Mouse (Mus musculus) gastrocnemius, postnatal 36 days (tissue): ENCODE measurements at regions not wholly inside any gene's neighbourhood (a gene's known extent, or its start where the extent isn't known, plus 50 kb on each side); places are given as distances from the start of the nearest gene placed in this dataset.

Experiments used
- DNase-seq, 2 experiments: peaks; one replicate each; pipeline ENCODE4 v3.0.0; 2022
- intact Hi-C: fragments of 180-260 bp; cut with DNase I; formaldehyde crosslinking; loops from one replicate; pipeline ENCODE4 v1.15.1; 2025

DNA sequence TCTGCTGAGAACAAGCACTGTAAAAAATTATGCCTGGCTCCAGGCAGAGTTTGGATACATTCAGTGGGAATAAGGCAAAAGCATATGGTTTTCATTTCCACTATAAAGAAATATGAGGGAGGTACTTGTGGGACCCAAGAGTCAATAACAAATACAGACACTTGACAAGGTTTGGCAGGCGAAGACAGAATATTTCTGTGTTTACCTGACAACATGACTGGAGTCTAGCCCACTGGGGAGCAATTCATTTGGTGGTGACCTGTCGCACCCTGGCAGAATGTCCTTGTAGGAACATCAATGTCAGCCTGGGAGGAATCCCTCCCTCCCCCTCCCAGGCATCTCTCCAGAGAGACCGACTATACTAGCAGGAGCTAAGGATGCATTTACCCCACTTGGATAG is 276.8 kb downstream of the Maf start:
- no peak for DNase-seq
- intact Hi-C loops = no loop called here

DNA sequence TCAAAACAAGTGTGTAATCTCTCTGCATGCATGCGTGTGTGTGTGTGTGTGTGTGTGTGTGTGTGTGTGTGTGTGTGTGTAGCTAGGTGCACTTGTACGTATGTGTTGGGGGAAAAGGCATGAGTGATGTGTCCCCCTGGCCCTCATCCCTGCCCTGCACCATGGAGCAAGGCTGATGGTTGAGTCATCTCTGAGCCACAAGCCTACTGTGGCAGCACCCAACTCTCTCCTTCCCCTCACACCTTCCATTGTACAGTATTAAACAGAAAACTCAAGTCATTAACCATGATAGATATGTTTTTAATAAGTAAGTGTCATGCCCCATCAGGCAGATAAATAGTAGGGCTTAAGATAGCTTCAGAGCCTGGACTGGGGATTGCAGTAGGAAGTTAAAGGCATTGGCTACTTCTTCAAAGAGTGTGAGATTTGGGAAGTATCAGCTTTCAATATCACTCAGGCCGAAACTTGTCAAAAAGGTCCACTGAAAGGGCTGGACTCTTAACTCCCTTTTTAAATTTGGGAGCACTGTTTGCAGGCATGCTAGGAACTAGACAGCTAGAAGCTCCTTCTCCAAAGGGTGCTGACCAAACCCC is 278.2 kb downstream of the Maf start:
- no peak for DNase-seq
- intact Hi-C loops = no loop called here

DNA sequence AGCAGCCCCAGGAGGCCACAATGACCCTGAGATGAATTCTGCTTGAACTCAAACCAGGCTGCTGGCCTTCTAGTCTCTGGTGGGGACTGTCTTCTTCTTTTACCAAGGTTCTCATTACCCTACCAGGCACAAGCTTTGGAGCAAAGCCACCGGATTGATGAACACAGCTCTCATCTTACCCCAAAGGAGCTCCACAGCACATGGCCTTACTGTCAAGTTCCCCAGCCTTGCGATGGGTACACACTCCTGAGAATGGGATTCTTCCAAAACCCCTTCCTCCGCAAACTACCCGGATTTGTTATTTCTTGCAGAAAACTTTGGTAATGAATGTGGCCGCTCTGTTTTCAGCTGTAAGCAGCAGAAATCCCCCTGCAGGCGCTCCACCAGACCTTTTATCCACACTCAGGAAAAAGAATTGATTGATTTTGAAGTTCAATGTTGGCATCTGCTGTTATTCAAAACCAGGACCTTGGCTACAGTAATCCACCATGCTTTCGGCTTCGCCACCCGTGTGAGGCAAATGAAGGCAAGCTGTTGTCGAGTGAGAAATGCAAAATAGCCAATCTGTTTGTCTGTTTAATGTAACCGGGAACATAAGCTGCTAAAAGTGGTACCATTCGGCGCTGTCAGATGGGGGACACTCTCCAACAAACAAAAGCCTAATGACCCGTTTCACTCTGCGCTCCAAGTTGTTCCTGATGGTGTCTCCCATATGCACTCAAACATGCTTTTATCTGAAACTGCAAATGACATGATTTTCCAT is 278.9 kb downstream of the Maf start:
- intact Hi-C loops = no loop called here
- DNase-seq = no peak

DNA sequence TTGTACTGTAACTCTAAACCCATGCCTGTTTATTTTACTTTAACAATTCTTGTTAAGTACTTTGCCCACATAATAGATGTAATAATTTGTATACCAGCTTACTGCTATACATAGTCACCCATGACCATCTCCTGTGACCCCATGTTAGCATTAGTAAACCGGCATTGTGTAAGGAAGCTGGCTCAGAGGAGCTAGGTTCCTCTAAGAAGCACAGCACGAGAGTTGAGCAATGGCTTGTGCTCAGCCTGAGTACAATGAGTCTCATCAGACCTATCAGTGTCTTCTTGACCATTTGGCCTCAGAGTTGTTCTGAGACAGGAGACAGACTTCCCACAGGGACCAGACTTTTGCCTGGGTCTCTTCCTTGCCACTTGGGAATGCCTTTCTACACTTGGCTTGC is 279.6 kb downstream of the Maf start:
- intact Hi-C loops = no loop called here
- no peak for DNase-seq

DNA sequence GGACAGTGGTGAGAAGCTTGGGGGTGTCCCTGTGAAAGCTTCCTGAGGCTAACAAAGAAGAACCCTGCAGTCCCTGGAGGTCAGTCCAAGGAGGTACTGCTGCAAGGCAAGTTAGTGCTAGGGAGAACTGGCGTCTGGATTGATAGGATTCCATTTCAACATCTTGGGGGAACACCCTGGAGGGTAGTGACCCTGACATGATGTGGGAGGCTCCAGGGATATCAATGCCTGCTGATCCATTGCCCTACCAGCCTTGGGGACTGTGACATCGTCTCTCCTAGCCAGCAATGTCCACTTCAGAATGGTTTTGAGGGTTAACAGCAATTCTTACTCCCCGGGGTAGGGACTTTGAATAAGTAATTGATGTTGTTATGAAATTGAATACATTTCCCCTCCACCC is 280.1 kb downstream of the Maf start:
- no peak for DNase-seq
- intact Hi-C loops = no loop called here

DNA sequence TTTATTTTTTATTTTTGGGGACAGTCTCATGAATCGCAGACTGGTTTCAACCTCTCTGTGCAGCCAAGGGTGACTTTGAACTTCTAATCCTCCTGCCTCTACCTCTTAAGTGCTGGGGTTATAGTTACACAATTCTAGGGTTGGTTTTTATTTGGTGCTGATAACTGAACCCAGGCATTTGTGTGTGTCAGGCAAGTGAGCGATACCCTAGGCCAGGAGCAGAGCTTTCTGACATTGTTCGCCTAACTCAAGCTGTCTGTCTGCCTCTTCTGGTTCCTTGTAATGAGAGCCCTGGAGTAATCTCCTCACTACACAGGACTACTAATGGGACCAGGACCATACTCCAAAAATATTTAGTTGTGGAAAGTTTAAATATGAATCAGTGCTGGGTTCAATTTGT is 281.1 kb downstream of the Maf start:
- DNase-seq = no peak
- intact Hi-C loops = no loop called here

DNA sequence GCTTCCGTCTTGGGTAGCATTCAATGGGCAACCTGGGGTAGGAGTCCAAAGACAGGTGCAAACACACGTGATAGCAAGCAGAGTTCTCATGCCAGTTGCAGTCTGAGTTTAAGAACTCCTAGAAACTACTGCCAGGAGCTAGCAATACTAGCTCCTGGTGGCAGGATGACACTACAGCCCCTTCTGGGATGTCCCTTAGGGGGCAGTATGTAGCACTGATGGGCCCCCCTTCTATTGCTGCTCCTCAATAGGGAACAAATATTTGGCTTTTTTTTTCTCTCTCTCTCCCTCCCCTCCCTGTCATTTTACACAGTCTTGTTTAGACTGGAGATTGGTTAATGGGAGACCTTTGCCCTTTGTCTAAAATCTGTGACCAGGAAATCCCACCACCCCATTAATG is 282.2 kb downstream of the Maf start:
- intact Hi-C loops = no loop called here
- no peak for DNase-seq

DNA sequence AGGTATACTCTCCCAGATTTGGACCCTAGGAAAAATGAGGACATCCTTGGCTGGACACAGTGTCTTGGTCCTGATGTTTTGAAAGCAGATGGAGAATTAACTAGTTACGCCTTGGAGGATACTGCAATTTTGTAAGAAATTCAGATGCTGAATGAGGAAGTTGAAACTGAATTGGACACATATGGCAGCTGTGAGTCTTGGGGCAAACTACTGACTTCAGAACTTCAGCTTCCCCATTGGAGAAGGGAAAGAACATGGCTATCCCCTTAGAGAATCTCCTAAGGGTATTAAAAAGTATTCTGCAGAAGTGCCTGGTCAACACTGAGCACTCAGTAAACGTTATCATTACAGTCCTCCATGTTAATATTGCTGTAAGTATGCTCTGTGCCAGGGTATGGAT is 283.9 kb downstream of the Maf start:
- intact Hi-C loops = no loop called here
- no peak for DNase-seq

DNA sequence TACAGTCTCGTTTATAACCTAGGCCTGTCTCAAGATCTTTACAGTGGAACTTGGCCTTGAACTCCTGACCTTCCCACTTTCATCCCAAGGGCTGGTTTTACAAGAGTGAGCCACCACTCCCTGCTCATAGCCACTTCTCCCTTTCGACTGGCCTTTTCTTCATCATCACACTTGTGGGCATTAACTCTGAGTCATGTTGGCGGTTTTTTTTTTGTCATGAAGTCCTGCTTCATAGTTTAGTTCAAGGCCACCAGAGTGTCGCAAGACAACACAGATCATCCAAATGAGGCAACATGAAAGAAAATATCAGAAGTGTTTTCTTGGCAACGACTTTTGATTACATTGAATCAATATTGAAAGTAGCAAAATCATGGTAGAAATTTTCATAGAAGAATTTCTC is 284.5 kb downstream of the Maf start:
- intact Hi-C loops = no loop called here
- no peak for DNase-seq

DNA sequence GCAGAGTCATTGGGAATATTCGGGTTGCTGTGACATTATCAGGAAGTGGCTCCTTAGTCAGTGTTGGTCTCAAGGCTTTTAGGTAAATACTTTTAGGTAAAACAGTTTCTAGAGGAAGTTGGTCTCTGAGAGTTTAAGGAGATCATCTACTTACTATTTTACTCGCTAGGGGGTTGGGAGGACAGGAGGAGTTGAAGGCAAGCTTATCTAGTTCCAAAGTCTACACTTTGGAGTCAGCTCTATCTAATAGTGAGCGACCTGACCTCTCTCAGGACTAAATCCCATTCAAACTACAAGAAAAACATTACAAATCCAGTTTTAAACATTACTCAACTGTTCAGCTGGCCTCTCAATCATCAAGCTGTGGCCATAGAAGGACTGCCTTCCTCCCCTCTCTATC is 287.1 kb downstream of the Maf start:
- no peak for DNase-seq
- intact Hi-C loops = no loop called here

DNA sequence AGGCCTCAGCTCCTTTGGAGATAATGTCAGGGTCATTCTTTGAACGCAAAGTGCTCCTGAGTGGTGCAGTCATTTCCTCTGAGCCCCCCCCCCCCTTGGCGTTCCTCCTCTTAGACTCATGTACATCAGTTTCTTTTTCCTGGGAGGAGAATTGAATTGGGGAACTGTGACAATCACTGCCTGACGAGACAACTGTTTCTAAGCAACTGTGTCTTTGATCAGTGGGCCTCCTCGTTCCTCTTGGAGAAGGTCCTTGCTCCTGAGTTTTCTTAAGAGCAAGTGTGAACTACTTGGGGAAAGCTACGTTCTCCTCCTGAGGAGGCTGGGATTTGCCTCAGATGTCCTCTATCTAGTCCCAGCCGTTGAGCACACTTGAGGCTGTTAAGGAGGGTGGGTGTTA is 287.5 kb downstream of the Maf start:
- DNase-seq = no peak
- intact Hi-C loops = no loop called here

DNA sequence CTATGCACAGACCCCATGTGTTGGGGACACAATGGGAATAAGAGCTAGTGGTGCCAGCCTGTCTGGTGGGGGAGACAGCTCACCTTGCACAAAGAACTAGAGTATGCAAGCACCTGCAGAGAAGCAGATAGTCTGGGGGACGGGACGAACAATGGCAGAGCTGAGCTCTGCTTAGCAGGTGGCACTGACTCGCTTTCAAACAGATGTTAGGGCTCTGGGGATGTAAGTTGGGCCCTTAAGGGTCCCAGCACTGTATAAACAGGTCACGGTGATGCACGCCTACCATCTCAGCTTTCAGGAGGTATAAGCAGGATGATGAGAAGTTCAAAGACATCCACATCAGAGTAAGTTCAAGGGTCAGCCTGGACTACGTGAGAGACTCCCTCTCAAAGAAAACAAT is 289.5 kb downstream of the Maf start:
- intact Hi-C loops = no loop called here
- DNase-seq = no peak

DNA sequence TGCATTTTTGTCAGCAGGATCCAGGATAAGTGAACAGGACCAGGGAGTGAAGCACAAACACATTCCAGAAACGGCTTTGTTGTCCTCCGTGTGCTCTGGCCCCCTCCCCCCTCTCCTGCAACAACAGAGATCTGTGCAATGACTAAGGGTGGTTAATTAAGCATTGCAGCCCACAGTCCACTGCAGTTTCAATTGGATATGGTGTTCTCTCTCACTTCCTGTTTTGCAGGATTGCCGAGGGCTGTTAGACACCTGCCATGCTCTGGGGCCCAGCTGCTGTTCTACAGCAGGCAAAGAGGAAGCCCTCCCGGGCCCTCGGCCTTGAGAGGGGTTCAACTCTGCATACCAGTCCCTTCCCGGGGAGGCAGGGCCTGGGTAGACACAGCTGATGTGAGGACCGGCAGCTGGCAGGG is 293.5 kb downstream of the Maf start:
- intact Hi-C loops = no loop called here
- DNase-seq = peak in 1 of 2 experiments; percentile 10

DNA sequence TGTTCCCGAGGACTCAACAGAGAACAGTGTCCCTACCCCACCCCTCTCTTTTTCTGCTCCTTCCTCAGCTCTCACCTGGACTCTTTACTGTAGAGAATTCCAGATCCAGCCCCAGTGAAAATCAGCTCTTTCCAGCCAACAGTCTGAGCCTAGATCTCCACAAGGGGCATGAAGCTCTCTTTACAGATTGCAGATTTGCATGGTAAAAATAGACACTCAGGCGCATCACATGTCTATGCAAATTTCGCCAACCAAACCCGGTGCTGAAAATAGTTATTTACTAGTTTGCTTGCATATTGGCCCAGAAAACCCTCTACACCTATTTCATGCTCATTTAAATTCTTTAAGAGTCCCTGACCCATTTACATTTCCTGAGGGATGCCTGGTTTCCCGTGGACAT is 295.8 kb downstream of the Maf start:
- intact Hi-C loops = no loop called here
- no peak for DNase-seq

DNA sequence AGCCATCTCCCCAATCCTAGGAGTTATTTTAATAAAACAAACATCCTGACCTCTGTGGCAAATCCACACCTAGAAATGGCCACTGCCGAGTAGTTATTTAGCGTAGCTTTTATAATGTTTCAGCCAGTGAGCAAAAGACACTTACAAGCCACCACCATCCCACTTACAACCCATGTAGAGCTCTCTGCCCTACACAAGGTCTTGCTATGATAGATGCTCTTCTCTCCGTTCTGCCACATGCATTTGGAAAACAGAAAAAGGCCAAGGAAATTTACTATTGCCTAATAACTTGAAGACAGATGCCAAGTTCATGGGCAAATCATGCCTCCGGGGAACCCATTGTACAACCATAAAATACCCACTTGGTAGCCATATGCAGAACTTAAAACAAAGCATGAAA is 296.5 kb downstream of the Maf start:
- DNase-seq = no peak
- intact Hi-C loops = no loop called here

DNA sequence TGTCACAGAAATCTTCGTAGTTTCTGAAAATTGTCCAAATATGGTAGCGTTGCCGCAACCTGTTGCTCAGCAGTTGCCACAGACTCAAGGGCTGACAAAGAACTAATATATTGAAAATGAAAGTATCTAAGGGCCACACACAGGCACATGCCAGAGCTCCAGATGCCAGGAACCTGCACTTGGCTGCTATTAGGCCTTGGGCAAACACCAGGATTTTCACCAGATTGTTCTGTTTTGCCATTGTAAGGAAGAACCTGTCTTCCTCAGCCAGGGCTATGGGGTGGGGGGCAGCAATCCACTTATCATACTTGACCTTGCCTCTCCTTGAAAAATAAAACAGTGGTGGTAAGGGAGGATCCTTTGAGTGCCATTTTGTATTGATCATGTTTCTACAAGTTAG is 297.4 kb downstream of the Maf start:
- DNase-seq = no peak
- intact Hi-C loops = no loop called here

DNA sequence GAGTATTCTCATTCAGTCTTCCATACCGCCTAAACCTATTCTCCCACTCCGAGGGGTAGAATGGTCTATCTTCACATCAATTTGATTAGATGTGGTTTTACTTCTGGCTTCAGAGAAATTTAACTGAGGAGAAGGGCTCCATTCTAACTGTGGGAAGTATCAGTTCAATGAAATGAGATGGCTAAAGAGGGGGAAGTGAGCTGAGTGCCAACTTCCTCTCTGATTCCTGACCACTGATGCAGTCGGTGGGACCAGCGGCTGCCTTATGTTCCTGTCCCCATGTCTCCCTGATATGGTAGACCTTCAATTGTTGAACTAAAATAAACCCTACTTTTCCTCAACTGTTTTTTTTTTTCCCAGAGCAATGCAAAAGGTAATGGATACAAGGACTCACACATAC is 300.1 kb downstream of the Maf start:
- intact Hi-C loops = no loop called here
- no peak for DNase-seq

DNA sequence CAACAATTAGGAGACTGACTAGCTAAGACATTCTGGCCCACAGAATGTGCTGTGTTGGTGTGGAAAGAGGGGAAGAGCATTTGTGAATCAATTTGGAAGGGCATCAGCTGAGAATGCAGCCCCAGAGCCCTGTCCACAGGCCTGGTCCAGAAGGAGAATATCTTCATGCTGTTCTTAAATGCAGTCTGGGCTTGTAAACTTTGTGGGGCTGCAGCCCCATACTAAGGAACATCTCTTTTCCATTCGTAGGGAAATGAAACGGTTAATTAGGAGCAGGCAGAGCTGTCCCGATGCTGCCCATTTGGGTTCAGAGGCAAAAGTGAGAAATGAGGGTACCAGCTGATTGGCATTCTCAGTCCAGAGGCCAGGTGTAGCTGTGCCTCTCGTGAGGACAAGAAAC is 304.0 kb downstream of the Maf start:
- intact Hi-C loops = no loop called here
- DNase-seq = no peak

DNA sequence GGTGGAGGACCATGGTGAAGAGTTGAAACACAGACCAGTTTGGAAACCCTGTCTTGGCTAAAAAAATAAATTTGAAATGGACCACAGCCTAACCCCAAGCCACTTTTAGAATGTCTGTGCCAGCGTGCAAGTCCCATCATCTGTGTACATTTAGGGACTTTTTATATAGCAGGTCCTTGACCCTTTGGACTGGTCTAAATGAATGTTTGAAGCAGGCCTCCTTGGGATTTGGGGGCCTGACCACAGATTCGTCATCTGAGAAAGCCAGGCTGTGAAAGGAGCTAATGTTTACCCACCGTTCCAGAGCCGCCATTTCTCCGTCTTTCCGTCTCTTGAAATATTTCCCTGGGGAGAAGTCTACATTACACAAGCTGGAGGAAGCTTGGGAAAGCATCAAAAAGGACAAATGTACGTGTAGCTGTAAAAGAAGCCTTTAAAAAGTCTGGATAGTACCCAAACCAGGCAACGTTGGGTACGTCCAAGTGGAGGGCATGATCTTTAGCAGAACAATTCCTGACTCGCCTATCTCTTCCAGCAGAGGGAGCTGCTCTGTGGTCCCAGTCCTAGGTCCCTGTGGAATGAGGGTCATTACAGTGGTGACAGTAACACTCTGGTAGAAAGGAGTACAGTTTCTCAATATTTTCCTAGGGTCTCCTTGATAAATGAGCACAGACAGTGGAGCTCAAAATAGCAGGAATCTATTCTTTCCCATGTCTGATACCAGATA is 305.0 kb downstream of the Maf start:
- peak in 1 of 2 experiments; percentile 19 for DNase-seq
- intact Hi-C loops = no loop called here
